Mouse (Mus musculus) lung, postnatal 0 days (tissue): ENCODE measurements at regions not wholly inside any gene's neighbourhood (a gene's known extent, or its start where the extent isn't known, plus 50 kb on each side); places are given as distances from the start of the nearest gene placed in this dataset.

Experiments used
- CTCF ChIP-seq: IDR thresholded peaks from 2 replicates; pipeline ENCODE4 v1.5.1; 2016; ENCODE audit warnings: antibody characterized with exemption, mild to moderate bottlenecking
- EP300 ChIP-seq: IDR thresholded peaks from 2 replicates; pipeline ENCODE4 v1.6.1; 2016; ENCODE audit warnings: antibody characterized with exemption, mild to moderate bottlenecking, control low read depth

DNA sequence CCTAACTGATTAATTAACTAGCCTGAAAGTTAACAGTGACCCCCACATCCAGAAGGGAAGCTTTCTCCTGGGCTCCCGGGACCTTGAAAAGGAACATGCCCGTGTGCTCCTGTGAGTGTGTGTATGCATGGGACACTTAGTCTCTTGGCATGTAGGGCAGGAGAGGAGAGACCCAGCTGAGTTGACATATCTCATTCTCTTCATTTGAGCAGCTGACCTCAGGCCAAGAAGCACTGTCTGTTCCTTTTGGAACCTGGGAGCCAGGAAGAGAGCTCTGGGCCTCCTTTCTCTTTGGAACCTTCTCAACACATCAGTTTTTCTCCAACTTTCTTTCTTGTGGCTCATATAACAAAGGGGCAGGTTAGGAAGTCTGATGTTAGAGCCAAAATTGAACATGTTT, 124.7 kb downstream of the Ttc32 start:
- TF ChIP-seq EP300: no peak
- no peak for TF ChIP-seq CTCF
